Mouse (Mus musculus): Measurements from ENCODE around the gene Polr3b. TPM values are rescaled to one million over a fixed set of nuclear protein-coding genes. Genes with fewer than 3 reads are reported as not detected.

Polr3b gene
- polyA plus RNA-seq, 1 experiment from 2014 or later: 3.3 TPM

GRCm38 (mm10) chr10:84691692-84692091, 69.6 kb downstream of the Polr3b start:
- no peak overlapping the region for H3K4me2 ChIP-seq (replicated peaks; ENCODE audit: low read depth)

GRCm38 (mm10) chr10:84693841-84694638, 71.9 kb downstream of the Polr3b start:
- Histone ChIP-seq H3K9ac (ENCODE audit: low read depth, low read length) (no peak overlapping the region), H3K9me3 (ENCODE audit: control insufficient read depth) (no peaks in the 10 kb centered on the region), H3K27me3 (replicated peaks; ENCODE audit: control insufficient read depth, insufficient read depth, low read length) (no peaks in the 10 kb centered on the region), H3K36me3 (ENCODE audit: control insufficient read depth, insufficient read depth) (peaks cover 14% of the 10 kb centered on the region), H3K27ac (ENCODE audit: low read depth, low read length) (no peak overlapping the region), H3K4me3 (ENCODE audit: low read depth, low read length) (no peak overlapping the region), H3K4me2 (replicated peaks; ENCODE audit: low read depth) (no peak overlapping the region), H3K4me1 (replicated peaks; ENCODE audit: control insufficient read depth, insufficient read depth, low read length) (peaks cover 3% of the 10 kb centered on the region; the same call in 1 of the 2 replicates)
- 87% methylated on average over 8 of the region's 8 CpGs for WGBS
- no peak for ATAC-seq
- no peak for TF ChIP-seq CTCF (IDR thresholded peaks at IDR 0.05; ENCODE audit: low read depth)

More at GRCm38 (mm10) chr10:84691692-84692091, 69.6 kb downstream of the Polr3b start:
- no peak for ATAC-seq
- Histone ChIP-seq H3K9ac (ENCODE audit: low read depth, low read length) (no peak overlapping the region), H3K36me3 (ENCODE audit: control insufficient read depth, insufficient read depth) (no peaks in the 10 kb centered on the region; the same call in 1 of the 2 replicates), H3K27ac (ENCODE audit: low read depth, low read length) (no peak overlapping the region), H3K27me3 (replicated peaks; ENCODE audit: control insufficient read depth, insufficient read depth, low read length) (no peaks in the 10 kb centered on the region), H3K9me3 (ENCODE audit: control insufficient read depth) (no peaks in the 10 kb centered on the region), H3K4me1 (replicated peaks; ENCODE audit: control insufficient read depth, insufficient read depth, low read length) (peaks cover 3% of the 10 kb centered on the region; the same call in 1 of the 2 replicates), H3K4me3 (ENCODE audit: low read depth, low read length) (no peak overlapping the region)
- WGBS: 16% methylated on average over 3 of the region's 3 CpGs
- no peak for TF ChIP-seq CTCF (IDR thresholded peaks at IDR 0.05; ENCODE audit: low read depth)

GRCm38 (mm10) chr10:84700236-84700987, 78.3 kb downstream of the Polr3b start:
- peaks cover 24% of the 10 kb centered on the region for H3K36me3 ChIP-seq (ENCODE audit: control insufficient read depth, insufficient read depth)
- H3K4me3 ChIP-seq (ENCODE audit: low read depth, low read length): no peak overlapping the region
- no peak overlapping the region for H3K27ac ChIP-seq (ENCODE audit: low read depth, low read length)
- H3K27me3 ChIP-seq (replicated peaks; ENCODE audit: control insufficient read depth, insufficient read depth, low read length): no peaks in the 10 kb centered on the region
- no peaks in the 10 kb centered on the region for H3K9me3 ChIP-seq (ENCODE audit: control insufficient read depth)
- H3K4me2 ChIP-seq (replicated peaks; ENCODE audit: low read depth): no peak overlapping the region
- H3K9ac ChIP-seq (ENCODE audit: low read depth, low read length): no peak overlapping the region
- WGBS: 81% methylated on average over 13 of the region's 13 CpGs
- no peak for TF ChIP-seq CTCF (IDR thresholded peaks at IDR 0.05; ENCODE audit: low read depth)
- H3K4me1 ChIP-seq (replicated peaks; ENCODE audit: control insufficient read depth, insufficient read depth, low read length): no peaks in the 10 kb centered on the region
- no peak for ATAC-seq

- no peak for ATAC-seq
Observed at GRCm38 (mm10) chr10:84701110-84701509, 79.0 kb downstream of the Polr3b start.

GRCm38 (mm10) chr10:84702115-84702514, 80.0 kb downstream of the Polr3b start:
- Histone ChIP-seq H3K27me3 (replicated peaks; ENCODE audit: control insufficient read depth, insufficient read depth, low read length) (no peaks in the 10 kb centered on the region), H3K27ac (ENCODE audit: low read depth, low read length) (no peak overlapping the region), H3K36me3 (ENCODE audit: control insufficient read depth, insufficient read depth) (peaks cover 23% of the 10 kb centered on the region), H3K4me3 (ENCODE audit: low read depth, low read length) (no peak overlapping the region), H3K9me3 (ENCODE audit: control insufficient read depth) (no peaks in the 10 kb centered on the region), H3K4me2 (replicated peaks; ENCODE audit: low read depth) (no peak overlapping the region), H3K9ac (ENCODE audit: low read depth, low read length) (no peak overlapping the region), H3K4me1 (replicated peaks; ENCODE audit: control insufficient read depth, insufficient read depth, low read length) (no peaks in the 10 kb centered on the region)
- no peak for ATAC-seq
- no peak for TF ChIP-seq CTCF (IDR thresholded peaks at IDR 0.05; ENCODE audit: low read depth)
- 93% methylated on average over 1 of the region's 1 CpGs for WGBS

More at GRCm38 (mm10) chr10:84701110-84701509, 79.0 kb downstream of the Polr3b start:
- 66% methylated on average over 8 of the region's 8 CpGs for WGBS
- no peak for TF ChIP-seq CTCF (IDR thresholded peaks at IDR 0.05; ENCODE audit: low read depth)
- no peak overlapping the region for H3K9ac ChIP-seq (ENCODE audit: low read depth, low read length)
- H3K27me3 ChIP-seq (replicated peaks; ENCODE audit: control insufficient read depth, insufficient read depth, low read length): no peaks in the 10 kb centered on the region
- no peaks in the 10 kb centered on the region for H3K4me1 ChIP-seq (replicated peaks; ENCODE audit: control insufficient read depth, insufficient read depth, low read length)
- H3K36me3 ChIP-seq (ENCODE audit: control insufficient read depth, insufficient read depth): peaks cover 24% of the 10 kb centered on the region
- H3K4me3 ChIP-seq (ENCODE audit: low read depth, low read length): no peak overlapping the region
- H3K4me2 ChIP-seq (replicated peaks; ENCODE audit: low read depth): no peak overlapping the region
- no peak overlapping the region for H3K27ac ChIP-seq (ENCODE audit: low read depth, low read length)
- no peaks in the 10 kb centered on the region for H3K9me3 ChIP-seq (ENCODE audit: control insufficient read depth)

GRCm38 (mm10) chr10:84704594-84704993, 82.5 kb downstream of the Polr3b start:
- Histone ChIP-seq H3K9me3 (ENCODE audit: control insufficient read depth) (no peaks in the 10 kb centered on the region), H3K4me3 (ENCODE audit: low read depth, low read length) (no peak overlapping the region), H3K9ac (ENCODE audit: low read depth, low read length) (no peak overlapping the region), H3K27me3 (replicated peaks; ENCODE audit: control insufficient read depth, insufficient read depth, low read length) (no peaks in the 10 kb centered on the region), H3K4me1 (replicated peaks; ENCODE audit: control insufficient read depth, insufficient read depth, low read length) (no peaks in the 10 kb centered on the region), H3K36me3 (ENCODE audit: control insufficient read depth, insufficient read depth) (peaks cover 7% of the 10 kb centered on the region), H3K4me2 (replicated peaks; ENCODE audit: low read depth) (no peak overlapping the region), H3K27ac (ENCODE audit: low read depth, low read length) (no peak overlapping the region)
- 95% methylated on average over 1 of the region's 1 CpGs for WGBS
- ATAC-seq: no peak
- TF ChIP-seq CTCF (IDR thresholded peaks at IDR 0.05; ENCODE audit: low read depth): no peak
